Mouse (Mus musculus) bone marrow, adult 2 months (tissue): ENCODE data around the gene Nudt2.

Experiments used
- CTCF ChIP-seq: fragments of 200-500 bp; IDR thresholded peaks from 2 replicates; pipeline ENCODE4 v1.5.1; 2011; ENCODE audit warnings: low read length, control low read depth; ENCODE audit not compliant: control insufficient read depth, insufficient read depth
- POLR2A ChIP-seq: fragments of 200-500 bp; IDR thresholded peaks from 2 replicates; pipeline ENCODE4 v1.6.1; 2011; ENCODE audit warnings: low read depth, mild to moderate bottlenecking, control low read depth, low read length, borderline replicate concordance; ENCODE audit not compliant: control insufficient read depth

- no peak for TF ChIP-seq CTCF
- TF ChIP-seq POLR2A: no peak
Observed at GRCm38 (mm10) chr4:41518349-41518748, 53.4 kb downstream of the Nudt2 start.
